Mouse (Mus musculus): ENCODE measurements at regions not wholly inside any gene's neighbourhood (a gene's known extent, or its start where the extent isn't known, plus 50 kb on each side); places are given as distances from the start of the nearest gene placed in this dataset.

GRCm38 (mm10) chr12:29368820-29369175, 159.4 kb upstream of the Myt1l start:
- no peak for TF ChIP-seq EP300 (IDR thresholded peaks at IDR 0.05; ENCODE audit: low read depth)
- no peak for TF ChIP-seq CTCF (IDR thresholded peaks at IDR 0.05; ENCODE audit: low read depth)

All from heart, postnatal 0 days (tissue).